Mouse (Mus musculus) adrenal gland (tissue): ENCODE measurements around the gene Pkhd1.
"Not testable (repeated sequence)": the region's sequence is repeated elsewhere in the genome, so short reads cannot be mapped to it uniquely, and the experiment has no call there.

ENCODE experiments used
- intact Hi-C: fragments of 180-260 bp; cut with DNase I; formaldehyde crosslinking; loops from one replicate; pipeline ENCODE4 v1.15.1; 2025

Pkhd1 gene

DNA sequence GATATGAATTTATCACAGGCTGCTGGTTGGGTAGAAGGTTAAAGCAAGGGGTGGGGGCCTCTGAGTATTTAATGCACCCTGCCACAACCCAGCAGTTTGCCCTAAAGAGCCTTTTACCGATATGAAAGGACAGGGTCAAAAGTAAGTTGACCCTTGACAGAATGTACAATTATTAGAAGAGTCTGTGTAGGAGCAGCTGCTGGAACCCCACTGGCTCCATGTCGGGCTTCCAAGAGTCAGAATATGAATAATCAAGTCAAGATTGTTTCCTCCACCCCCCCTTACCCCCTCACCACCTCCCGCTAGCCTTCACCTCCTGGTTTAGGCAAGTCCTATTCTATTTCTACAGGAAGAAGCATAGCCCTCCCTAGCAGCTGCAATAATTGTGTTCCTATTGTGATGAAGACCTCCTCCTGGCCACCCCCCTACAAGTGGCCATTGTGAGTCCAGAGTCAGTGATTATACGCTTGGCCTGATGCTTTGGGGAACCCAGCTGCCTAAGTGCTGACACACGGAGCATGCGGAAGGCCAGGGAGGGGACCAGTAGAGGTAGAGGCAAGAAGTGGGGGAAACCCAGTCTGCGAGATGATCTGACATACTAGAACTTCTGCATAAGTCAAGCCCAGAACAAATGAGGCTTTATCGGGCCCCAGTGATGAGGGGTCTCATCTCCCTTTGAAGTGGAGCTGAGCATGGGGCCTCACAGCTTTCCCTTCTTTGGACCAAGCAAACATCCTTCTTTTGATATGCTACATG lies 315.5 kb downstream of the Pkhd1 start:
- intact Hi-C loops, result no loop called here

DNA sequence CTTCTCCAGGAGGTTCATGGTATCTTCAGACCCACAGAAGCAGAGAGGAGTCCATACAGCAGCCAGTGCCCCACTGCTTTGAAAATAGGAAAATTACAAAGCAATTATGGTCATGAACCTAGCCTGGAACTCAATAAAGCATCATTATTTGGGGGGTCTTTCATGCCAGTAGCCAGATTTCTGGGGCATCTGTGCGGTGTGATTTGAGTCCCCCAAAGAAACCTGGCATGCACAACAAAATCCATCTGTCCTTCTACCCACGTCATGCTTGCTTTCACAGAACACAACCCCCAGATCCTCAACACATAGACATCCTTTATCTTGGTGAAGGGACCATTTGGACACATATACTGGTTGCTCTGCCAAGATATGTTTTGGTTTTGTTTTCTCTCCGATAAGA lies 316.2 kb downstream of the Pkhd1 start:
- intact Hi-C loops, result no loop called here

DNA sequence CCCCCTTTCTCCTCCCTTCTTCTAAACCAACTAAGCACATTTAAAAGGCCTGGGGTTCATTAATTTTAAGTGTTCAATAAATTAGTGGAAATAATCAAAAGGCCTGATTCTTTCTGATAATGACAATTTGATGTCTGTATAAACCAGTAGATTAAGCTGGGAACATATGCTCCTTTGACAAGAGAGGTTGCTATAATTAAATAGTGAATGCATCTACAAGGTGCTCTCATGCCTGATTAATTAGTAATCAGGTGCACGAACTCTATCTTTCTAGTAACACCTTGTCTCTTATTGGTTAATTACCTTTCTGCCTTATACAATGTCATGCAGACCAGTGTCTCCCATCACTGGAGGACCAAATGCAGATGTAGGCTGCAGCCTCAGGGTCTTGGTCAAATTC lies 329.2 kb downstream of the Pkhd1 start:
- intact Hi-C loops, result no loop called here

DNA sequence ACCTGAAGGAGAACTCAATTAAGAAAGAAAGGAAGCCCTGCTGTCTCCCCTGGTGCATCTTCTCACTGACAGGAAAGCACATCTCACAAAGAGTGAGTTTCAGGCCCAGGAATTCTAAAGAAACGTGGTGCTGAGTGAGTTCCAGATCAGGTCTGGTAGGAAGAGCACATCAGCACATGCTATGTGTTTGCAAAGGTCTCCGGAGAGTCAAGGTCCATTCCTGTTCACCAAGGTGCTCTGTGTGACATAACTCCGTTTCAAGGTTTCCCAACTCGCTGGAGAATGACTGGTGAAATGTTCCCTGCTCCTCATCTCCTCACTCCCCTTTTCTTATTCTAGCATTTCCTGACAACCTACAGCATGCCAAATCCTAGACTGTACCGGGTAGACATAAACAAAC lies 357.5 kb downstream of the Pkhd1 start:
- intact Hi-C loops, result no loop called here

DNA sequence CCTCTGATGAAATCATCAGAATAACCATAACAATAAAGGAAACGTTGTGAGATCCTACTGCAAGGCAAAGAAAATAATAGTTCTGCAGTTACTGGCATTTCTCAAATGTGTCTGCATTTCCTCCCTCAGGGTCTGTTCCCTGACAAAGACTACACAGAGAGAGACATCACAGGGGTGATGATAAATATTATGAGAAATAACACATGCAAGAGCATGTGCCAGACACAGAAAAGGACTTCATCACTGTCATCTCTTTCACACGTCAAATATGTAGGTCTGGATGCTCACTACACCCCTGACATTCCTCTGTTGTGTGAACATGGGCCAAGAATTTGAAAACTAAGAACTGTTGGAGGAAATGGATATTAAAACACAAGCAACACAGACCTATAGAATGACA lies 369.7 kb downstream of the Pkhd1 start:
- intact Hi-C loops, result no loop called here

DNA sequence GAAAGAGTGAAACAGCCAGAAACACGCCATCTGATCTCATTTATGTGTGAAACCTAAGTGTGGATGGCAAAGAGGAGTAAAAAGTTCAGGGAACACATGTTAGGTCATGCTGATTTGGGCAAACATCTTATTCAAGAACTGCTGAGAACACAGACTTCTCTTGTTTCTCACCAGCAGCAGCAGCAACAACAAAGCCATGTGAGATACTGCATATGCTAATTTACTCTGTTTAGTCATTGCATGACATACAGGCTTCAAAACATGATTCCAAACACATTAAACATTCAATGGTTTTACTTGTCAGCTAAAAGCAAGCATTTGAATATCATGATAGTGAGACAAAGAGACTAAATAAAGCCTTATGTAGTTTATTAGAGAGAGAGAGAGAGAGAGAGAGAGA lies 401.2 kb downstream of the Pkhd1 start:
- intact Hi-C loops, result no loop called here

DNA sequence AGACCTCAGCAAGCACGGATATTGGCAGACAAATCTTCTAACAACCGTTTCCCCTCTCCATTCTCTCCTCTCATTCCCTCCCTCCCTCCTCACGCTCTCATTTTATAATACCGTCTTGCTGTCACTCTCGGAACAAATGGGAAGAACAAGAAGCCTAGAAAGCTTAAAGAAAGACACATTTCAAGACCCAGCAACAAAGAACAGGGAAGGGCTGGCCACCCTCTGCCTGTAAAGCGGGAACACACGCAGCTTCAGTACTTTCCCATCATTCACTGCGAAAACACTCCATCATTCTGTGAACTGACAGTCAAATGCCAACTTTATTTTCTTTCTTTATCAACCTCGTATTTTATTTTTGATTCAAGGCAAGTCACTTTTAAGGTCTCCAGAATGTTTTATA lies 427.4 kb downstream of the Pkhd1 start:
- intact Hi-C loops, result no loop called here

DNA sequence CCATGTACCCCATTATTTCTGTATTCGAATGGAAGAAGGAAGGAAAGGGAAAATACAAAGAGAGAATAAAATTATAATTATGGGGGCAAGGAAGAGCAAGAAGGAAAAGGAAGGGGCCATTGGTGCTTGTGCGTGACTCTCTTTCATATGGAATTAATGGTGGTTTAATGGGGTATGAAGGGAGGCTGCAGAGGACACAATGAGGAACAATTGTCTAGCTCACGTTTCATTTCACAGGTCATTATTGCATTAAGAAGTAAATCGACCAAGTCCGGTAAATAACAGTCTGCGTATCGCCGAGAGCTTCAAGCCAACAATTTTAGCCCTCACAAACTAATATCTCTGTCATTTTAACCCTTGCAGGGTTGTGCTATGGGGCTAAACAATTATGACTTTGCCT lies 437.7 kb downstream of the Pkhd1 start:
- intact Hi-C loops, result no loop called here

DNA sequence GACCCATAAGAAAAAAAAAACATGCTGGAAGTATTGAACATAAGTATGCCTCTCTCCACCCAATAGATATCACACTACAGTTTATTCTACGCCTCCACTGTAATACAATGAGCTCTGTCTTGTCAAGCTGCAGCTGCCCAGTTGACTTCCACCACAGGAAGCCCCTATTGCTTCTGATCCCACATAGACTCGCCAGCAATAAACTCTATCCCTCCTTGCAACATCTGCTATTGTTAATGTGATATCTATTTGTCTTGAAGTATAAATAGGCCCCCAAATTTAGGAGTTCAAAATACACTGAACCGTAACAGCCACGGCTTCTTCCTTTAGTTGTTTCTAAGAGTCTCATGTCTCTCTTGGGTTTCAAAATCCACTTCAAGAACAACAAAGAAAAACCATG lies 446.7 kb downstream of the Pkhd1 start:
- intact Hi-C loops, result no loop called here

DNA sequence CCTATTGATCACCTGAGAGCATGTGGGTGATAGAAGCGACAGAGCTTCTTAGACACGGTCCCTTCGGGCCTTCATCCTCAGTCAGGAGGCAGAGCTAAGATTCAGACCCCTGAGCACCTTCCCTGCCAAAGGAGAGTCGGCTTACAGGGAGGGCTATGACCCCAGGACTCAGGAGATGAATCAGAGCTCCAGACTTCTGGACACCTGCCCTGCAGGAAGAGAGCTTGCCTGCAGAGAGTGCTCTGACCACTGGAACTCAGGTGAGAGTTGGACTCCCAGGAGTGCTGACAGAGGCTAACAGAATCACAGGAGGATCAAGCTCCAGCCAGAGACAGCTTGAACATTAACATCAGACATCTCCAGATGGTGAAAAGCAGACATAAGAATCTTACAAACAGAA lies 467.2 kb downstream of the Pkhd1 start:
- intact Hi-C loops, result not testable (repeated sequence)

DNA sequence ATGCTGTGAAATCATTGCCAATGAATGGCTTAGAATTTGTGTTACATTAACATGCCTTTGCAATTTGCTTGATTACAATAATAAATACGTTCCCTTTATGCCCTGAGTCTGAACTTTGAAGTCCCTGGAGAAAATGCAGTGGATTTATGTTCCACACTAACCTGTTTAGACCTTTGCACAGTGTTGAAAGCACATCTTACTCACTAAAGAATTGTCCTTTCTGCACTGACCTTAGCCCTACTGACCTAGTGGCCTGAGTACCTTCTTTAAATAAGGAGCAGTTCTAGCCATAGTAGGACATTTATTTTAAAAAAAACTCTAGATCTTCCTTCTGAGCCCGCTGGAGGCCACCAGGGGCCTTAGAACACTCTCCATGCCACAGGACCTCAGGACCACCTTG lies 467.8 kb downstream of the Pkhd1 start:
- intact Hi-C loops, result no loop called here

DNA sequence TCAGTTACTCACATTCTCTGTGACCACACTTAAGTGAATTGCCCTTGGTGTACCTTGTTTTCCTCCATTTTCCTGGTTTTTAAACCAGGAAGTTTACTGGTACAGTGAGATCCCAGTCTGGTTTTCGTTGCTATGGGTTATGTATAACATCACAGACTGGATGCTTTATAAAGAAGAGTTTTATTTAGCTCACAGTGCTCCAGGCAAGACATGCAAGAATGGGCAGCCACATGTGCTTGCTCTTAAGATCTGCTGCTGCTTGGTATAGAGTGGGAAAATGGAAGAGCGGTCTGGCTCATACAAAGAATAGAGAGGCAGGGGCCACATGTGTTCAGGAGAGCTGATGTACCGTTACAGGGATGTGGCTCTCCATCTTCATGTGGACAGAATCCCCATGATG lies 481.7 kb downstream of the Pkhd1 start:
- intact Hi-C loops, result no loop called here

DNA sequence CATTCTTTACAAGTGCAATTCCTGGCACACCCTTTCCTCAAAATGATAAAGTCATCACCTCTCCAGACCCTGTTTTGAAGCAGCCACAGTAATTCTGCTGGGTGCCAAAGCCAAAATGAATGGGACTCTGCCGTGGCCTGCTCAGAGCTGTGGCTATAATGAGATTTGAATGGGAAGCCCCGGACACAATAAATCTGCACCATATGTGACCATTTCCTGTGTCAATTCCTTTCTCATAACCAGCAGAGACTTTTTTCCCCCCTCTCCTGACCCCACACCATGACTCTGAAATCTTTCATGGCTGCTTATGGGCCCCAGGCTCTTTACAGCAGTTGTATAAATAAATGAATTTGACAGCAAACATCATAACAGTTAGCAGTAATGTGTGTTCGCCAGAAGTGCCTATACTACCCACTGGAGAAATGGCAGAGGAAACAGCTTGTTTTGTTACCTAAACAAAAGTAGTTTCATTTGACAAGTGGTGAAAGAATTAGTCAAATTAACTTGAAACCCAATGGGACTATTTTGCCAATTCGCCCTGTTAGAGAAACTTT lies 482.7 kb downstream of the Pkhd1 start:
- intact Hi-C loops, result no loop called here

DNA sequence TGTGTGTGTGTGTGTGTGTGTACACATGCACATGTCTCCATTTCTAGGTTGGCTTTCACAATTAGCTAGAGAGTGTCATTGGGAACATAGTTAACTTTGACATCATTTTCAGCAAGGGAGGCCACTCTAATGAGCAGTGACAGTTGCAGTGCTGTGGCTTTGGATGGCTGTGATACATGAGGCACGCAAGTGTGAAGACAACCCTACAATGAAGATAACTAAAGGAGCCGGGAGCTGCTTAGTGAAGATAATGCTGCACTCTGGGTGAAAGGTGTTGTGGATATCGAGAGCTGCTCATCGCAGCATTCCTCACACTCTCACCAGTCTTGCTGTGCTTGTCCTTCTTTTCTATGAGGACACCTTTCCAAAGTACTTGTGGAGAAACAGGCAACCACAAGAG lies 484.2 kb downstream of the Pkhd1 start:
- intact Hi-C loops, result no loop called here

DNA sequence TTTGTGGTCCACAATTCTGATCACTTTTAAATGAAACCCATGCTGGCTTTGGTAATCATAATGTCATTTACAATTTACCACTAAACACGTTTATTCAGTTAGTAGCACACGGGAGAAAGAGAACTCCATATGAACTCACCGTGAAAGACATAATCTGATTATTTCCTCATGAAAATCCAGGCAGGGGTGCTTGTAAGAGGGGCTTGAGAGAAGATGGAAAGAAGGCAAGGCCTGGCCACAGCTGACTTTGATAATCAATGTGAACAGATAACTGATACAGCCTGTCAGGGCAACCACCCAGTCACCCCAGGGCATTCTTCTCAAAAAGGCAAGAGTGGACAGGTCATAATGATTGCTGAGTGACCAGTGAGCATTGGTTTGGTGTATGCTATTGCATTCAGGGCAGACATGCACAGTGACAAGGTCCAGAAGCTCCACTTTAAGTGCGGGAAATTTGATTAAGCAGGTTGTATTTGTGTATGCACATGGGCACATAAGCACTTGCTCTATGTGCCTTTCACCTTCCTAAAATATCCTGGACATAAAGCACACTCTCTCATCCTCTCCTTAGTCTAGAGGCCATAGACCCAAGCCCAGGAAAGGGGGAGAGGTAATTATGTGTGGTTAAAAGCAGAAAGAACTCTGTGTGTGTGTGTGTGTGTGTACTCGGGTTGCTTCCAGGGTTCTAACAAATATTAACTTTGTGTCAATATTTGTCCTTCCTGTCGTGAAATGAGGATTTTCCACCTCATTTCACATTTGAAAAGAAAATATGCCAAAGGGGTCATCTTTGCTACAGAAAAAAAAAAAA lies 485.9 kb downstream of the Pkhd1 start:
- intact Hi-C loops, result no loop called here

DNA sequence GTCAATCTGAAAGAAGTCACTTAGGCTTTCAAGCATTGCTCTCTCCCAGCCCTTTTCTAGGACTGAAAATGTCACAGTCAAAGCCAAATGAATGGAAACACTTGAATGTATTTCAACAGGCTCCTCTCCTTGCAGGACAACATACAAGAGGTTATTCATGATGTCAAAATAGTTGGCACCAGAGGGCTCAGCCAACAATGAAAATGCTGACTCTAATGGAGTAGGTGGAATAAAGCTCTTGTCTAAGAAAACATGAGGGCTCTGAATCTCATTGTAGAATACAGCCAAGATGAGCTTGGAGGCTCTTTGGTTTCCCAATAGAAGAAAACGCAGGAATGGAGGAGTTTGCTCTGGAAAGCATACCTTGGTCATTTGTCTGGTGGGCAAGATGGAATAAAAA lies 500.5 kb downstream of the Pkhd1 start:
- intact Hi-C loops, result no loop called here

DNA sequence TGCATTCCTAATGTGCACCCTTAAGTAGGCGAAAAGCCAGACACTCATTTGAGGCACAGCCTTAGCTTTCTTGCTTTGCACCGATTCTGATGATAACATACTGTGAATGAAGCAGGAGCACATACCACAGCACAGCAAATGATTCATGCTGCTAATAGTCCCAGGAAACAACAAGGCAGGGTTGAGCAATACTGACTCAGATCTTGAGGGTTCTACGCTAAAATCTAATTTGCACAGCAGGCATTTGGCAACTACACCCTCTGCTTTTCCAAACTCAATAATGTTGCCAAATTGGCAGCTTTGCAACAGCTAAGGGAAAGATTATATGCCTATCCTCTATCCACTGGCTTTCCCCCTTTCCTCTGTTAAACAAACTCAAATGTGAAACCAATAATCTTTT lies 548.1 kb downstream of the Pkhd1 start:
- intact Hi-C loops, result no loop called here

DNA sequence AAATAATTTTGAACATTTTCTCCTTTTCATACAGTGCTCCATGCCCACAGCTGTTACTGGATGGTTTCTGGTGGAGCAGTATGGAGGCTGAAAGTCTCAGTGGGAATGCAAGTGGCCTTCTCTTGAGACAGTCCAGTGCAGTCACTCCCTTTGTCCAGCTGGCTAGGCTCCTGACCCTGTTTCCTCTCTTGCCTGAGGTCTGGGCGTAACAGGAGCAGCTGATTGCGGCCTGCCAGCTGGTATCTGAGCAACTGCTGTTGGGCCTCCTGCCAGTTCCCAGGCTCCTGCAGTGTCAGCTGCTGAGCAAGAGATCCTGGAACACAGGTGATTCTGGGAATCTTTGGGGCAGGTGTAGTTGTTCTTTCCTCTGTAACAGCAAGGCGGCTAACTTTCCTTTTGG lies 559.6 kb downstream of the Pkhd1 start:
- intact Hi-C loops, result no loop called here

DNA sequence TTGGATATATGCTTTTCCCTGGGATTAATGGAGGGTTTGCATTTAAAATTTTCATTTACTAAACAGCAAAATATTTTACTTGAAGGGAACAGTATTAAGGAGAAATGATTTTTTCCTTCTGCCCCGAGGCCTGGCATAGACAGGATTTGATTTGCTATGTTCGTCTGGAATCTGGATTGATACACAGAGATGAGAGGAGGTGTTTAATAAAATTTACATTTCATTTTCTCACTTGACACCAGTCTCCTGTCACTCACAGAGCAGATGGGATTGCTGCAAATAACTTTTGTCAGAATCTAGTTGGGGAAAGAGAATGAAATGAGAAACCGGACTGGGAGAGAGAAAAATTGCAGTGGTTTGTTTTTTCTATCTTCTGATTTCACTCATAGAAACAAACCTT lies 578.5 kb downstream of the Pkhd1 start:
- intact Hi-C loops, result no loop called here

DNA sequence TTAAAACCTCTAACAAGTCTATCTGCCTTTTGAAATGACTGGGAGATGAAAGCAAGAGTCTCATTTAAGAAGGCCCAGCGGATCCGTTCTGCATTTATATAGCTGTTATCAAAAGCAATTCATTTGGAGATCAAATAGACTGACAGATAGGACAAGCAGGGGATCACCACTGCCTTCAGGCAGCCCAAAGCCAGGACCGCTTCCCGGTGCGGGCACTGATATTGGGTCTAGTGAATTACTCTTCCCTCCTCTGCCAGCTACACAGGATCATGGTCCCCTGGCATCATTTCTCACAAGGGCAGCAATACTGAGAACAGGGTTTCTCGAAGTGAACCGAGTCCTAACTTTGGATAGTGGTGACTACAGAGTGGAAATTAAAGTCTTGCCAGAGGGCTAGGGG lies 582.6 kb downstream of the Pkhd1 start:
- intact Hi-C loops, result no loop called here

DNA sequence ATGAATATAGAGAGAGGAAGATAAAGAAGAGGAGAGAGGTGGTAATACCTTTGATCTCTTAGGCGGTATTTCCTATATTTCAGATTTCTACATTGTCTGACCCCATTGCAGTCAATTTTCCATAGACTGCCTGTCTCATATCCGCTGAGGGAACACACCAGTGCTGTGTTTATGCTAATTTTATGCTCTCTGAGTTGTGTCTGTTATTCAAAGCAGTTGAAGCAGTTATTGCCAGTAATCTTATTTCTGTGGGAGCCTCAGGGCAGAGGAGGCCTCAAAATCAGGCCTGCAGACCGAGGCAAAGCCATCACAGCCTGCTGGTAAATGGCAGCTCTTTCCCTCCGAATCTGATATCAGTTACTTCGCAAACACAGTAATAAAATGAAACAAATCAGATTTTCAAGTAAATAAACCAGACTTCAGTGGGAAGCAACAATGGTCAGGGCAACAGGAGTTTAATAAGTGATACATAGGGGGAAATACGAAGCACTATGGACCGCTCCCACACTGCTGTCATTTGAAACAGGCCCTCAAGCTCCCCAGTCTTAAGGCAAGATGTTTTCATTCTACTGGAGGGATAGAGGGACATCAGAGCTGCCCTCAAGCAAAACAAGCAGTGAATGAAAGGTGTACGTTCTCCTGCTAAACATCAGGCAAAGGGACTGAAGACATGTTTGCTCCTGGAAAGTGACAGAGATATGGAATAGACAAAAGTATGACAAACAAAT lies 599.5 kb downstream of the Pkhd1 start:
- intact Hi-C loops, result no loop called here

DNA sequence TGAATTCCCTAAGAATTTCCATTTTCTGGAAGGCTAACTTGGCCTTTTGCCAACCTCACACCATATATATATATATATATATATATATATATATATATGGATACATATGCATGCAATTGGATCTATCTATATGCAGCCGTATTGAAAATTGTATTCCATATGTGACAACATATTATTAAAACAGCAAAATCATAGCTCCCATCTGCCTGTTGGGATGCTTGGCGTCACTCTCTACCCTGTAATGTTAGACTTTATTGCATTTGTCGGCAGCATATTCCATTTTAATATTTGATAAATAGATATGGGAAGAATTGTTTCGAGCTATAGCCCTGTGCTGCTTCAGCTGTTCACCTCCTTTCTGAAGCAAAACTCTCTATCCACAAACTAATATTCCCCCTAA lies 600.2 kb downstream of the Pkhd1 start:
- intact Hi-C loops, result no loop called here
